Mouse (Mus musculus) cerebral cortex, adult 2 months (tissue): Measurements from ENCODE around the gene Gm10961.

Experiments used
- WGBS: fragments of 180-500 bp; shearing (Covaris S2); methylation state at CpG from one replicate; pipeline ENCODE4 v1.1.7; 2018; 5-methylcytosine and 5-hydroxymethylcytosine counted together

The Gm10961 gene

DNA sequence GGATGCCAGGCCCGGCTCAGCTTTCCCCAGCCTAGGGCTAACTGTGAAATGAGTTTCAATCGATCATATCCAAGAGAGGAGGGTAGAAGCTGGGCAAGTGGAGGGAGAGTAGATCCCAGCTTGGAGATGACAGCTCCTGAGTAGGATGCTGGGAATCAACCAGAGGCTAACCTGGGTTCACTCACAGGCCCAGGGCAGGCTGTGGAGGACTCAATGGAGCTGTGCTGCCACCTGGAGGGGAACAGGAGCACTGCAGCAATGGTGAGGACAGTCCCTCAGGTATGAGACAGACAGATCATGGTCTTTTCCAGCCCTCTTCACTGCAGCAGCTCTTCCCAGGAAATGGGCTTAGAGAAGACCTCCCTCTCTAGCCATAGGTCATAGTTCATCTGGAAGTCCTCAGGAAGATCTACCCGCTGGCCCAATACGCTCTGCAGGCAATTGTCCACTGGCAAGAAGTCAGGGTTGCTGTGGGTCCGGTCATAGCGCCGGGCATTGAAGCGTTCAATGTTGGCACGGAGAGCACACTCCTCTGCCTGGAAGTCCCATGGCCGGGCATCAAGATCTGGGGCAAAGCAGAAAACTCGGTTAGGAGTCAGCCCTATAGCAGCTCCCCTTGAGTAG, 18.1 kb upstream of the Gm10961 start:
- 79% methylated on average over 11 of the region's 11 CpGs for WGBS

DNA sequence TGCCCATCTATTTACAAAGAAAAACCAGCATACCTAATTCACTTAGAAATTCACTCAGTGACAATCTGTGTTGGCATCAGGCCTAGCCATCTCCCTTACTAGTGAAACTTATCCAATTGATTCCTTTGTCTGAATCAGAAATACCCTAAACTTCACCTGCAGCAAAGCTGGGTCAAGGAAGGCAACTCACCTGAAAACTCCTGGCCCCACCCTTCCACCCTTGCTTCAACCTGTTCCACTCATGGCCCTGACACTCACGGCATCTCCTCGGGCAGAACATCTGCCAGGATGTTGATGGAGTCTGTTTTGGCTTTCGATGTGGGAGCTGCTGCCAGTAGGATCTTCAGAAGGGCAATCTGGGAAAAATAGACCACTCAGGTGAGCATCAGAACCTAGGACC, 13.3 kb upstream of the Gm10961 start:
- 85% methylated on average over 3 of the region's 3 CpGs for WGBS

DNA sequence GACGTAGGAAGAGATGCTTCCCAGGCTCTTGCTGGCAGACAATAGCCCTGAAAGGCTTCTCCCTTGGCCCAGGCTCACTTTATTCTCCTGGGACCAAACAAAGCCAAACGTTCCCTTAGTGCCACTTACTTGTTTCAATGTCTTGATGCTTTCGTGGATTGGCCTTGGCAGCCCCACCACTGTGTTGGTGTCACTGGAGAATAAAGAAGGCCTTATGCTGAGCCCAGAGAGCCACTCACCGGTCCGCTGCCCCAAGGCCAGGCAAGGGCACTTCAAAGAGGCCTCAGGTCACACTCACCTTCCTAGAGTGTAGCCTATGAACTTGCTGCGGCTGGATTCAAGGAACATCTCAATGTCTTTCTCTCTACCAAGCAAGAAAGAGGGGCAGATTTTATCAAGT, 11.2 kb upstream of the Gm10961 start:
- WGBS = 74% methylated on average over 6 of the region's 6 CpGs

DNA sequence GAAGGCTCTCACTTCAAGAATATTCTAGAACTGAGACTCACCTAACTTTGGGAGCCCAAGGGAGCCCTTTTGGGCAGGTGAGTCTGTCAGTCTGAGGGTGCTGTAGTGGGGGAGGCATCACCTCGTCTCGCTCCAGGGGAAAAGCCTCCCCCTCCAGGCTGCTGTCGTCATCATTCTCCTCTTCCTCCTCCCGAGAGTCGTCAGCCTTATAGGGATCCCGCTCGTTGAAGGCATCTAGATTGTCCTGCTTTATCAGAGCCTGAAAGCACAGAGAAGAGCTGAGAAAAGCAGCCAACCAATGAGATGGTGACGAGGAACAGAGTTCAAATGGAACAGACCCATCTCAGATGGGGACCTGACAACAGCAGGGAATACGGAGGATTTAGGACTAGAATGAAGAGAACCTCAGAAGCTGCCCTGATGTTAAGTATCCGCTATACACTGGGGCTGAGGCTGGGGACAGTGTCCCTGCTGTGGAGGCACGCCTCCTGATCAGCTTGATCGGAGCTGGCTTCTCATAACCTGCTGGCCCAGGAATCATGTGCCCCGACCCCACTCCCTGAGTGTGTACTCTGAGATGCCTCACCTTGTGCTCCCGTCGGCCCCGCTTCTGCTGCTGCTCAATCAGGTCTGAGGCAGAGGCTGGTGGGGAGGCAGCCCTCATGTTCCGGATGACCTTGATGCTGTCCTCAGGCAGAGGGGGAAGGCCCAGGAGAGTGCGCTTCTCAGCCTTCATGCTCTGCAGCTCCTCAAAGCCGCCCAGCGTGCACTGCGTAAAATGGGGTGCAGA, 9.6 kb upstream of the Gm10961 start:
- 93% methylated on average over 21 of the region's 21 CpGs for WGBS

DNA sequence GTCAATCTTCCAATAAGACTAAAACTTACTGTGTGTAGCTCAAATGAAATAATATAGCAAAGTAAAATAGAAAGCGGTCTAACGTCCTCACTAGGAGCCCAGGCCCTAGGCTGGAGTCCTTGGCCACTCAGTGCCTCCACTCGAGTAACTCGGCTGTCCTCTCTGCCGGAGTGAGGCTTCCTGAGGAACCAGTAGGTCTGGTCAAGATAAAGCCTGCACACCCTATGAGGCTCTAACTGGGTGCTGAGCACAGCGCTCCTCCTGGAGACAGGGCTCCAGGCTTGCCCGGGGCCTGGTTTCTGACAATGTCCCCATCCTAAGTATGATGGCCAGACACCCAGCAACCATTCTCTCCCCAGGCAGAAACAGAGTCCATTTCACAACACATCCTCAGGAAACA, 8.6 kb upstream of the Gm10961 start:
- WGBS = 94% methylated on average over 7 of the region's 7 CpGs

DNA sequence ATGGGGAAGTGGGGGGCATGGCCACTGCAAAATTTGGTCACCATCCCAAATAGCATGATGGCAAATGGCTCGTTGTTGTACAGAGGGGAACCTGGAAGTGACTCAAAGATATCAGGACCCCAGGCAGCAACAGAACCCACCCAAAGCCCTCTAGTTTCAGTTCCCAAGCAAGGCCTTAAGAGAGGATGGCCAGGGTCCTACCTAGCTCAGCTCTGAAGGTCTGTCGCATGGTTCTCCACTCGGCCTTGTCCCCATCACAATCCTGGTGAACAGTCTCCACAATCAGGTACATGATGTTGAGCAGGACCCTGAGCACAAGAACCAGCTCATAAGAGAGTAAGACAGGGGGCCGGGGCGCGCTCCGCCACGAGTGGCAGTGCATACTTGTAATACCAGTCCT, 6.7 kb upstream of the Gm10961 start:
- WGBS = 96% methylated on average over 8 of the region's 8 CpGs

DNA sequence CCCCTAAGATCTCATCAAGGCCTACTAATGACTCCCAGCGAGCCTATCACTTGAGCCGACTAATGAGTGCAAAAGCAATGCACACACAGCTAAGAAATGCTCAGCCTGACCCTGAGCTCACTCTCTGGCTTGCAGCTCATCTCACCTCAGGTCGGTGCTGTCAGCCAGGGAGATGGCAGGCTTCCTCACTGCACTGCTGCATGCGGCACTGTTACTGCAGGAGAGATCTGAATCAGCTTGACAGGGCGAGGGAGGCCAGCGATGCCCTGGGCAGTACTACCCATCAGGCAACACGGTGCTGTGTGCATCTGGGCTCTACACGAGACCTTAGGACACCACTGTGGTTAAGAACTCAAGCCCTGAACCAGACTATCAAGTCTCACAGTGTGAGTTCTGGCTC, 5.6 kb upstream of the Gm10961 start:
- 93% methylated on average over 8 of the region's 8 CpGs for WGBS

DNA sequence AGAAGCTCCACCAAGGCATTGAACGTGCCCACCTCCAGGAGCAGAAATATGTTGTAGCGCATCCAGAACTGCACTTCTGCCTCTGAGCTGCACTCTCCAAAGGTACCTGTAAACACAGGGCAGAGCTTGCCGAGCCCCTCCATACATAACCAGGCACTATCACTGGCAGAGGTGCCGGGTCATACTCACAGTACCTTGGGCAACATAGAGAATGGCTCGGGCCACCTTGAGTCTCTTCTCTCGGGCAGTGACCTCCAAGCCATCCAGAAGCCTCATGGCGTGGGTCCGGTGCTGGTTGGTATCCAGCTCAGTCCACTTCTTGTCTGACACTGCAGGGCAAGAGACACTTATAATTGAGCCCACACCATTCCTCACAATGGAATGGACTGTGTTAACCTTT, 4.4 kb upstream of the Gm10961 start:
- 92% methylated on average over 8 of the region's 8 CpGs for WGBS

DNA sequence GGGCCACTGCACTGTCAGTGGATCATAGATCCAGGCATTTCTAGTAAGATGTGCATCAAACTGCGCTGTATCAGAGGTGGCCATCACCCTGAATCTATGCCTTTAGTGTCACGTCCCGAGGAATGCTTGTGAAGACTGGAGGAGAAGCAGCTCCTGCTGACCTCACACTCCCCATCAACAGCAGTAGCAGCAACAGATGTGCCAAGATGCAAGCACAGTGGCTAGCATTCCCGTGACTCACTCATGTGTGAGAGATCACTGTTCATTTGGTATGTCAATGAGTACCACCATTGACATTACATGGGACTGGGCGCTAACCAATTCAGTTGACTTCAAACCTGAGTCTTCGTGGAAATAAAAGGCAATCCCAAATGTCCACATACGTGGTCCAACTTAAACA, 3.5 kb upstream of the Gm10961 start:
- WGBS = 80% methylated on average over 7 of the region's 7 CpGs

DNA sequence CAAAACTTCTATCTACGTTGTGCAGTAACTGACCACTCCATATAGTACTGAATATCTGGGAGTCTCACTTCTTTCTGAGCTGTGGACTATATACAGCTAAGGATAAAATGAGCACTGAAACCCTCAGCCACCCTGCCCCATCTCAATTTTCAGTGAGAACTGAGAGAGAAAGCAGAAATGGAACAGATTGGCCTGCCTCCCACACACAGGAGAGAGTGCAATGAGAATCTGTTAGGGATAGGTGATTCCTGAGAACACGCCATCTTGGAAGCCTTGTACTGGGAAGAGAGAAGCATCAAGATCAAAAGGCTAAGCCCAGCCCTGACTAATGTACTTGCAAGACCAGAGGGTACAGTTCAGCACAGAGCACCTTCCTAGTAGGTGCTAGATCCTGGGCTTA, 2.6 kb upstream of the Gm10961 start:
- WGBS = 63% methylated on average over 2 of the region's 2 CpGs

DNA sequence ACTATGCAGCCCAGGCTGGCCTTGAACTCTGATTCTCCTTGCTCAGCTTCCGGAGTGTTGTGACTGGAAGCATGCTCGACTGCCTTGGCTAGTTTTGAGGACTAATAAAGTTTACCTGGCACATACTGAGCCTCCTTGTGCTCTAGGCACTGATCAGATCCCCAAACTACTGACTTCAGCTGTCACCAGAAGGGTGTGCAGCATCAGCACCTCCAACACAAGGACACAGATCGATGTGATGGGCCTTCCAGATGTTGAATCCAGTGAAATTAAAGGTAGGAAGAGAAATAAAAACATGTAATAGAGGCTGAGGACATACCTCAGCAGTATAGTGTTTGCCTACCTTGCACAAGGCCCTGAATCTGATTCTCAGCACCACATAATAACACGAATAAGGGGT, 1.7 kb upstream of the Gm10961 start:
- WGBS = 91% methylated on average over 4 of the region's 4 CpGs

DNA sequence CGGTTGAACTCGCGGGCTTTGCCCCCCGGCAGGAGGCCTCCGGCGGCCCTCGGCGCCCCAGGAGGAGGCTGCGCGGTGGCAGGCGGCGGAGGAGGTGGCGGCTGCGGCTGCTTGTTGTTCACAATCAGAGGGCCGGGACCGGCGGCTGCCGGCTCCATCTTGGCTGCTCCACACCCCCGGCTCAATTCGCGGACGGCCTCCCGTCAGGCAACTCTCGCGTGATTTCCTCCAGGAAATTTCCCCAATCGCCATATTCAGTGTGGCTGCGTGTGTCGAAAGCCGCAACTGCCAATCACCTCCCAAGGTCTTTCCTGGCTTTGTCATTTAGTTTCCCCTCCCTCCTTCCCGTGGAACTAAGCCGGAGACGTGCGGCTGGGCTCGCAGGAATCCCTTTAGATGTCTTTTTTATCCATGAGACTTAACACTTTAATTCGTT, 419 bp downstream of the Gm10961 start, which contains the start of gene Strip1:
TSS of gene Strip1 (minus strand) at position 172 of the 436 bp plus-strand sequence.
- under 1% methylated on average over 35 of the region's 35 CpGs for WGBS

DNA sequence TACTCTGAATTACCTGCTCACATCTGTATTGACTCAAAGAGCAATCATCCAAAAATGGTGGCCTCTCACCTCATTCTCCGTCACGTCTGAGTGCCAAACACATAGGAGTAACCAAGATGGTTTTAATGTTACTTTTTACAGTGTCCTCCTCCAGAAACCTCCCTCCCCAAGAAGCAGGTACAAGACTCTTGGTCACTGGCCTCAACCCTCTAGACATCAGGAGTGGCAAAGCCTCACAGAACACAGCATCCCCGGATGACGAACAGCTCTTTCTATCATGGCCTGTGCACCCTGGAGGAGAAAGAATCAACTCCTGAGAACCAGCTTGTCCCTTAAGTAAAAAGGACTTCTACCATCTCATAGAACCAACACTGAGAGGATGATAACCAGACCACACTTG, 1.7 kb downstream of the Gm10961 start:
- WGBS = 96% methylated on average over 4 of the region's 4 CpGs

DNA sequence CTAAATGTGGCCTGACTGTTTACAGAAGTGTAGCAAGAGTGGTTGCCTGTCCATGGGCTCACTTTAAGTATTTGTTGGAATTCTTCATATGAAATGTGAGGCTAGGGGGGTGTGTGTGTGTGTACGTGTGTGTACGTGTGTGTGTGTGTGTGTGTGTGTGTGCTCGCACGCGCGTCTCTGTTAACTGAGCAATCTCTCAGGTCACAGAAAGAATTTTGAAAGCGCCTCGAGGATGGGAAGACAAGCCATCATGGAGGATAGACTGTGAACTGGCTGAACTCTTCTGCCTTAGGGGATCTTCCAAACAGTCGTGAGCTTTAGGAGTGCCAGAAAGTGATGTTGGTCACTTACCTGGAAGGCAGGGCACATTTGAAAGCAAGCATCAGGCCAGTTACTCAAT, 2.8 kb downstream of the Gm10961 start:
- WGBS = 95% methylated on average over 9 of the region's 9 CpGs

DNA sequence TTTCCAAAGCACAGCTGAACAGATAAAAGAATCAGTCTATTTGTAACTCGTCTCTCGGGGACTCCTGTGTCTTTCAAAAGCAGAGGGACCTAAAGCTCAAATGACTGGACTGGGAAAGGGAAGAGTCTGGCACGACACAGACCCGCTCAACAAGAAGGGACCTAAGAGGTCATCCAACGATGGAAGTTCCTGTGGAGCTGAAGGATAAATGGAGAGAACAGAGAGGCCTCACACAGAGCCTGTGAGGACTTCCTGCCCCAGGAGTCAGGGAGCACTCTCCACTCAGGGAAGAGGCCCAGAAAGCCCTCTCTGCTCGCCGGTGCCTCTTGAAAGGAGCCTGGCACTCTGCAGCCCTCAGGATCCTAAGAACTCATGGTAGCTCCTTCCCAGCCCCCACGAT, 4.7 kb downstream of the Gm10961 start:
- 59% methylated on average over 8 of the region's 8 CpGs for WGBS

DNA sequence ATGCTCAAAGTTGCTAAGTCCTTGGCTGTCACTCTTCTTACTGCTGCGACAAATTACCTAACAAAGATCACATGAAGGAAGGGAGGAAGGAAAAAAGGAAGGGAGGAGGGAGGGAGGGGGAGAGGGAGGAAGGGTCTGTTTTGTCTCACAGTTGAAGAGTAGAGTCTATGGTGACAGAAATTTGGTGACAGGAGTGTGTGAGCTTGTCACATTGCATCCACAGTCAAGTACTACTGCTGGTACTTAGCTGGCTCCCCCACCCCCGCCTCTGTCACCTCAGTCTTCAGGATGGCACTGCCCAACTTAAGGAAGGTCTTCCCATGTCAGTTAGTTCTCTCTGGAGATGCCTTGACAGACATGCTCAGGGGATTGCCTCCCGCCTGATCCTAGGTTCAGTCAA, 5.1 kb downstream of the Gm10961 start:
- 92% methylated on average over 3 of the region's 3 CpGs for WGBS

DNA sequence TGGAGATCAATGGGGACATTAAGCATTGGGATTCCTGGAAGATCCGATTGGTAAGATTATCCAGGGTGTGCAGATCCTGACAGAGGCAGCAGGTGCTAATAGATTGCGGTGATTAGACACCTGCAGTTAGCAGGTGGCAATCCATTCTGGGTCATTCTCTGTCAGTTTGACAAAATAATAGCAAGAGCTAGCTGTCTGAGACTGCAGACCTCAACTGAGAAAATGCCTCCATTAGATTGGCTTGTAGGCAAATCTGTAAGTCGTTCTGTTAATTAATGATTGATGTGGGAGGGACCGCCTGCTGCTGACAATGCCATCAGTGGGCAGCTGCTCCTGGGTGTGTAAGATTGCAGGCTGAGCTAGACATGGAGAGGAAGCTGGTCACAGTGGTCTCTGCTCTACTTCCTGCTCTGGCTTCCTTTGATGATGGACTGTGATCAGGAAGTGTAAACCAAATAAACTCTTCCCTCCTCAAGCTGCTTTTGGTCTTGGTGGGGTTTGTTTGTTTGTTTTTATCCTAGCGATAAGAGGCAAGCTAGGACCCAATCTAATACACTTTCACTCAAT, 6.6 kb downstream of the Gm10961 start:
- WGBS = 63% methylated on average over 5 of the region's 5 CpGs

DNA sequence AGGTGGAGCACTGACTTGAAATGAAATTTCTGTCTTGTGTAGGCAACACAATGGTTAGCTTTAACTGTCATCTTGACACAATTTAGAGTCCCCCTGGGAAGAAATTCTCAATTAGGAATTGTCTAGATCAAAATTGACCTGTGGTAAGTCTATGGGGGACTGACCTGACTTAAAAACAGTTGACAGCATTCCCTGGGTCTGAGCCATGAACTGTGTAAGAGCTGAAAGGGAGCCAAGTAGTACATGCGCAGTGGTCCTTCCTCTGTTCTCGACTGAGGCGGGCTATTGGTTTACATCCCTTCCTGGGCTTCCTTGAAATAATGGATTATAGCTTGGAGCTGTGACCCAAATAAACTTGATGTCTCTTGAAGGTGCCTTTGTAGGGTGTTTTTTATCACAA, 15.8 kb downstream of the Gm10961 start:
- WGBS = 75% methylated on average over 3 of the region's 3 CpGs

DNA sequence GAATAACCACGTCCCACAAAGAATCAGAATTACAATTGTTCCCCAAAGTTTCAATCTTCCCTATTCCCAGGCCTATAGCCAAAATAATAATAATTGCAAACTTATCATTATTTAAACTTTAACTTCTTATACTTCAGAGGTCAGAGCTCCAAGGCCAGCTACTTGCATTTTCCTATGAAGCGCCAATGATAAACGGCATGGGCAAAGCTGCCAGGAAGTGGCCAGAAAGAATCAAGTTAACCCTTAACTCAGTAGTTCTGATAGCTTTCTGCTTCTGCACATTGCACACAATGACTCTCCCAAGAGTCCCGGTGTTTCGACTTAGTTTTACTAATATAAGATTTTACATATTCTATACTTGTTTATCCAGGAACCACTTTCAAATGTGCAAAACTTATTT, 19.2 kb downstream of the Gm10961 start:
- WGBS = 71% methylated on average over 5 of the region's 5 CpGs

DNA sequence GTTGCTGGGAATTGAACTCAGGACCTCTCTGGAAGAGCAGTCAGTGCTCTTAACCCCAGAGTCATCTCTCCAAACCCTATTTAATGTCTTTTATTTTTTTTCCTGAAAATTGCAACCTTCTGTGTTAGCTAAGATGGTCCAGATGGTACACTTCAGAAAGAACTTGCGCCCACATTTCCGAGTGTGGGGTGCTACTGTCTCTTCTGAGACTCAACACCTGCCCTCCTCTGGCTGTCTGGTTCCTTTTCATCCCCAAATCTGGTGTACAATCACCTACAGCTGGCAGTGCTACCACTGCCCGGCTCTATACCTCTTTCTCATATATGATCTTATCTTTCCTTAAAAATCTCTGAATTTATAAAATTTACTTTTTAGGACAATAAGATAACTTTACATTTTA, 21.8 kb downstream of the Gm10961 start:
- 71% methylated on average over 3 of the region's 3 CpGs for WGBS

DNA sequence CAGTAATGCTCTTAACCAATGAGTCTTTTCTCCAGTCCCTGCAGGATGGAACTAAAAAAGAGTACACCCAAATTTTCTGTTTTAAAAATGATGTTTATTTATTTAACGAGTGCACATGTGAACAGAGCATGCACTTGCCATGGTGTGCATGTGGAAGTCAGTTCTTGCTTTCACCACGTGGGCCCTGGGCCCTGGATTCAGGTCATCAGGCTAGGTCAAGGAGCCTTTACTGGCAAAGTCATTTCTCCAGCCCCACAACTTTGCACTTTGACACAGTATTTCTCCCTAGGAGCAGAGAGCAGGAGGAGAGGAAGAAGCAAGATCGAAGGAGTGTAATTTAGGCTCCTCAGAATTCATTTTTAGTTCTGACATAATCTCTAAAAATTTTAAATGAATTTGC, 23.7 kb downstream of the Gm10961 start:
- WGBS = 52% methylated on average over 3 of the region's 3 CpGs

DNA sequence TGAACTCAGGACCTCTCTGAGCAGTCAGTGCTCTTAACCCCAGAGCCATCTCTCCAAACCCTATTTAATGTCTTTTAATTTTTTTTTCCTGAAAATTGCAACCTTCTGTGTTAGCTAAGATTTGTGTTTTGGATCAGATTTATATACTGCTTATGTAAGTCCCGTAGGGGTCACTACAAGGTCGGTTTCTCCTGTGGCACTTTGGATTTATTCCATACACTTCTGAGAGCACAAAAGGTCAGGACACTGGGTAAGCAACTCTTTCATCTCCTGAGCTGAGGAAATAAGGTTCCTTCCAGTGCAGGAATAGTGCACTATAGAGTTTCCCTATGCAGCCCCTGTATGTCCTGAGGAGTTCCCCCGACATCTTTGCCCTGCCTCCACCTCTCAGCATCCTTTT, 24.4 kb downstream of the Gm10961 start:
- 74% methylated on average over 3 of the region's 3 CpGs for WGBS

DNA sequence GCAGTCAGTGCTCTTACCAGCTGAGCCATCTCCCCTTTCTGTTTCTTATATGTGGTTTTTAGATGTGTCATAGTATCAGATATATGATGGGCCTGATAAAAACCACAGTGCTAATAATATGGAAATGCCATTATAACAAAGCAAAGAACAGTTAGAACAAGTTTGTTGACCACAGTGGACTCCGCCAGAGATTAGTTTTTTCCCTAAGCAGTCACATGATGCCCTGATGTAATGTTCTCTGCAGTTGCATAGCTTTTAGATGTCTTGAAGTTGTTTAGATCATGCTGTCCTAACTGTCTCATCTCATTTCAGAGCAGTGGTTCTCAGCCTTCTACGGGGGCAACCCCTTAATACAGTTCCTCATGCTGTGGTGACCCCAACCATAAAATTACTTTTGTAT, 25.0 kb downstream of the Gm10961 start:
- 91% methylated on average over 2 of the region's 2 CpGs for WGBS
